Mouse (Mus musculus): Measurements from ENCODE around the gene Nox3.

DNA sequence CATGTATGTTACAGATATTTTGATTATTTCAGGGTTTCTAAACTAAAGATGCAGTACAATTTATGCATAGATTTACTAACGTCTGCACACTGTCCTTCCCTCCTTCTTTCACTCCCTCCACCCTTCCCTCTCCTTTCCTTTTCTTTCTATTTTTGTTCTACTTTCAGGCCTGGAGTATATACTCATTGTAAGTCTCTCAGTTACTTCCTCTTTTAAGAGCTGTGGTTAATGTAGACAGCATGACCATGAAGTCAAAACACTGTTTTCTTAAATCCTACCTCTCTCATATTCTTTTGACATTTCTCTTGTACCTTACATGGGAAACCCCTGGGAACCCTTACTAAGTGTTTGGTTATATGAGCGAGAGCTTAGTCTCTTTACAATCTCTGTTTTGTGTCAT is 48.3 kb upstream of the Nox3 start:
- TF ChIP-seq CTCF (IDR thresholded peaks at IDR 0.05; ENCODE audit: low read depth): no peak
- no peak for TF ChIP-seq EP300 (IDR thresholded peaks at IDR 0.05; ENCODE audit: low read depth)

Data from liver, embryonic 14.5 days (tissue).